Mouse (Mus musculus): ENCODE measurements around the gene Twnk. TPM values are rescaled to one million over a fixed set of nuclear protein-coding genes. Genes with fewer than 3 reads are reported as not detected.

Twnk gene
- 19.6 and 19.8 TPM in 2 replicates for polyA plus RNA-seq (2015; fragmentation: Nextera tagmentation; extraction: Ambion mirVana)

GRCm38 (mm10) chr19:45005444-45005843 lies at the start of gene Twnk:
TSS of gene Twnk (plus strand) at chr19:45005663.
- no peak for ATAC-seq (ENCODE audit: insufficient number of reproducible peaks, low FRiP score, low TSS enrichment, low read depth)
- Histone ChIP-seq H3K36me3 (peaks cover 53% of the 10 kb centered on the region), H3K4me1 (peaks cover 28% of the 10 kb centered on the region), H3K9ac (peak within 1 kb of the TSS; percentile 72), H3K9me3 (no peaks in the 10 kb centered on the region), H3K4me2 (peak within 1 kb of the TSS; percentile 82), H3K4me3 (peak within 1 kb of the TSS; percentile 96), H3K27me3 (no peaks in the 10 kb centered on the region), H3K27ac (peak within 1 kb of the TSS; percentile 86)
- 11% methylated on average over 16 of the region's 16 CpGs for WGBS

GRCm38 (mm10) chr19:44959633-44960032 lies 45.8 kb upstream of the Twnk start:
- Histone ChIP-seq H3K9ac (no peak overlapping the region), H3K27ac (no peak overlapping the region), H3K9me3 (no peaks in the 10 kb centered on the region), H3K27me3 (no peaks in the 10 kb centered on the region), H3K4me1 (no peaks in the 10 kb centered on the region), H3K4me2 (no peak overlapping the region), H3K36me3 (peaks cover 75% of the 10 kb centered on the region), H3K4me3 (no peak overlapping the region)
- ATAC-seq (ENCODE audit: insufficient number of reproducible peaks, low FRiP score, low TSS enrichment, low read depth): no peak
- WGBS: 99% methylated on average over 2 of the region's 2 CpGs

- Histone ChIP-seq H3K9me3 (no peaks in the 10 kb centered on the region), H3K4me3 (no peak overlapping the region), H3K9ac (no peak overlapping the region), H3K36me3 (peaks cover 79% of the 10 kb centered on the region), H3K27me3 (no peaks in the 10 kb centered on the region), H3K4me1 (no peaks in the 10 kb centered on the region), H3K4me2 (no peak overlapping the region), H3K27ac (no peak overlapping the region)
- no peak for ATAC-seq (ENCODE audit: insufficient number of reproducible peaks, low FRiP score, low TSS enrichment, low read depth)
- WGBS: 96% methylated on average over 1 of the region's 1 CpGs
Measured at GRCm38 (mm10) chr19:44965978-44966377, 39.5 kb upstream of the Twnk start.

GRCm38 (mm10) chr19:44968329-44968728 lies 37.1 kb upstream of the Twnk start:
- no peaks in the 10 kb centered on the region for H3K9me3 ChIP-seq

GRCm38 (mm10) chr19:44976636-44977035 lies 28.8 kb upstream of the Twnk start:
- no peaks in the 10 kb centered on the region for H3K4me1 ChIP-seq
- H3K36me3 ChIP-seq: peaks cover 90% of the 10 kb centered on the region
- H3K4me3 ChIP-seq: no peak overlapping the region
- WGBS: 90% methylated on average over 6 of the region's 6 CpGs
- no peaks in the 10 kb centered on the region for H3K27me3 ChIP-seq
- H3K27ac ChIP-seq: no peak overlapping the region
- H3K9me3 ChIP-seq: no peaks in the 10 kb centered on the region
- ATAC-seq (ENCODE audit: insufficient number of reproducible peaks, low FRiP score, low TSS enrichment, low read depth): no peak
- no peak overlapping the region for H3K9ac ChIP-seq
- H3K4me2 ChIP-seq: no peak overlapping the region

More at GRCm38 (mm10) chr19:44968329-44968728, 37.1 kb upstream of the Twnk start:
- peaks cover 82% of the 10 kb centered on the region for H3K36me3 ChIP-seq
- no peak overlapping the region for H3K4me3 ChIP-seq
- H3K27me3 ChIP-seq: no peaks in the 10 kb centered on the region
- H3K27ac ChIP-seq: no peak overlapping the region
- WGBS: 83% methylated on average over 3 of the region's 3 CpGs
- no peaks in the 10 kb centered on the region for H3K4me1 ChIP-seq
- H3K4me2 ChIP-seq: no peak overlapping the region
- ATAC-seq (ENCODE audit: insufficient number of reproducible peaks, low FRiP score, low TSS enrichment, low read depth): no peak
- no peak overlapping the region for H3K9ac ChIP-seq

GRCm38 (mm10) chr19:44977148-44977547 lies 28.3 kb upstream of the Twnk start:
- no peak overlapping the region for H3K4me2 ChIP-seq
- 85% methylated on average over 6 of the region's 6 CpGs for WGBS
- no peaks in the 10 kb centered on the region for H3K4me1 ChIP-seq
- H3K9me3 ChIP-seq: no peaks in the 10 kb centered on the region
- peaks cover 88% of the 10 kb centered on the region for H3K36me3 ChIP-seq
- no peak overlapping the region for H3K4me3 ChIP-seq
- ATAC-seq (ENCODE audit: insufficient number of reproducible peaks, low FRiP score, low TSS enrichment, low read depth): no peak
- H3K27ac ChIP-seq: no peak overlapping the region
- H3K27me3 ChIP-seq: no peaks in the 10 kb centered on the region
- H3K9ac ChIP-seq: no peak overlapping the region

GRCm38 (mm10) chr19:44980787-44981186 lies 24.7 kb upstream of the Twnk start:
- Histone ChIP-seq H3K27me3 (no peaks in the 10 kb centered on the region), H3K9ac (no peak overlapping the region), H3K4me2 (no peak overlapping the region), H3K4me1 (no peaks in the 10 kb centered on the region), H3K4me3 (no peak overlapping the region), H3K9me3 (no peaks in the 10 kb centered on the region), H3K27ac (no peak overlapping the region), H3K36me3 (peaks cover 59% of the 10 kb centered on the region)
- ATAC-seq (ENCODE audit: insufficient number of reproducible peaks, low FRiP score, low TSS enrichment, low read depth): no peak
- 86% methylated on average over 2 of the region's 2 CpGs for WGBS

GRCm38 (mm10) chr19:44982477-44983115 lies 22.9 kb upstream of the Twnk start:
- Histone ChIP-seq H3K4me3 (no peak overlapping the region), H3K4me1 (no peaks in the 10 kb centered on the region), H3K9me3 (no peaks in the 10 kb centered on the region), H3K27me3 (no peaks in the 10 kb centered on the region), H3K4me2 (no peak overlapping the region), H3K27ac (0 out of 2 replicates have a peak overlapping the region, but pooled peaks have one; percentile 11), H3K9ac (no peak overlapping the region), H3K36me3 (peaks cover 40% of the 10 kb centered on the region)
- WGBS: 74% methylated on average over 7 of the region's 7 CpGs
- no peak for ATAC-seq (ENCODE audit: insufficient number of reproducible peaks, low FRiP score, low TSS enrichment, low read depth)

- no peak overlapping the region for H3K4me2 ChIP-seq
- WGBS: 83% methylated on average over 6 of the region's 6 CpGs
- no peak overlapping the region for H3K27ac ChIP-seq
- H3K4me3 ChIP-seq: no peak overlapping the region
- no peak overlapping the region for H3K9ac ChIP-seq
- H3K36me3 ChIP-seq: peaks cover 33% of the 10 kb centered on the region
- H3K27me3 ChIP-seq: no peaks in the 10 kb centered on the region
- ATAC-seq (ENCODE audit: insufficient number of reproducible peaks, low FRiP score, low TSS enrichment, low read depth): no peak
- peaks cover 6% of the 10 kb centered on the region for H3K4me1 ChIP-seq
- no peaks in the 10 kb centered on the region for H3K9me3 ChIP-seq
Measured at GRCm38 (mm10) chr19:44983366-44983765, 22.1 kb upstream of the Twnk start.

- peaks cover 24% of the 10 kb centered on the region for H3K36me3 ChIP-seq
- no peak overlapping the region for H3K4me2 ChIP-seq
- H3K4me3 ChIP-seq: no peak overlapping the region
- WGBS: 92% methylated on average over 4 of the region's 4 CpGs
- no peaks in the 10 kb centered on the region for H3K27me3 ChIP-seq
- no peak for ATAC-seq (ENCODE audit: insufficient number of reproducible peaks, low FRiP score, low TSS enrichment, low read depth)
- no peak overlapping the region for H3K27ac ChIP-seq
- H3K9ac ChIP-seq: no peak overlapping the region
- H3K9me3 ChIP-seq: no peaks in the 10 kb centered on the region
- H3K4me1 ChIP-seq: peaks cover 13% of the 10 kb centered on the region
Measured at GRCm38 (mm10) chr19:44984420-44984819, 21.0 kb upstream of the Twnk start.

GRCm38 (mm10) chr19:44985159-44985988 lies 20.1 kb upstream of the Twnk start:
- Histone ChIP-seq H3K36me3 (peaks cover 16% of the 10 kb centered on the region), H3K9me3 (no peaks in the 10 kb centered on the region), H3K4me2 (no peak overlapping the region), H3K4me1 (peaks cover 23% of the 10 kb centered on the region), H3K9ac (no peak overlapping the region), H3K27me3 (no peaks in the 10 kb centered on the region), H3K4me3 (no peak overlapping the region), H3K27ac (no peak overlapping the region)
- WGBS: 54% methylated on average over 5 of the region's 5 CpGs
- no peak for ATAC-seq (ENCODE audit: insufficient number of reproducible peaks, low FRiP score, low TSS enrichment, low read depth)

- Histone ChIP-seq H3K4me2 (no peak overlapping the region), H3K9ac (no peak overlapping the region), H3K9me3 (no peaks in the 10 kb centered on the region), H3K27me3 (no peaks in the 10 kb centered on the region), H3K4me3 (no peak overlapping the region), H3K4me1 (peaks cover 33% of the 10 kb centered on the region), H3K27ac (0 out of 2 replicates have a peak overlapping the region, but pooled peaks have one; percentile 17), H3K36me3 (peaks cover 6% of the 10 kb centered on the region)
- WGBS: 59% methylated on average over 6 of the region's 6 CpGs
- no peak for ATAC-seq (ENCODE audit: insufficient number of reproducible peaks, low FRiP score, low TSS enrichment, low read depth)
Measured at GRCm38 (mm10) chr19:44987004-44987403, 18.5 kb upstream of the Twnk start.

Data from limb, embryonic 15.5 days (tissue).